Mouse (Mus musculus) embryonic fibroblast, embryonic 13.5 days (primary cell): ENCODE results near the gene Srp54c.

Experiments
- CTCF ChIP-seq: IDR thresholded peaks from 2 replicates; pipeline ENCODE4 v1.5.1; 2011; ENCODE audit warnings: mild to moderate bottlenecking, control low read depth, low read length, moderate library complexity, borderline replicate concordance; ENCODE audit not compliant: insufficient read depth
- POLR2A ChIP-seq: IDR thresholded peaks from 2 replicates; pipeline ENCODE4 v1.6.1; 2011; ENCODE audit warnings: low read depth, mild to moderate bottlenecking, control low read depth, low read length, moderate library complexity

- TF ChIP-seq POLR2A (no peak), CTCF (no peak)
These were observed 70.9 kb downstream of the Srp54c start for GRCm38 (mm10) chr12:55300820-55301351.
